Mouse (Mus musculus): ENCODE measurements around the gene Sytl1.

DNA sequence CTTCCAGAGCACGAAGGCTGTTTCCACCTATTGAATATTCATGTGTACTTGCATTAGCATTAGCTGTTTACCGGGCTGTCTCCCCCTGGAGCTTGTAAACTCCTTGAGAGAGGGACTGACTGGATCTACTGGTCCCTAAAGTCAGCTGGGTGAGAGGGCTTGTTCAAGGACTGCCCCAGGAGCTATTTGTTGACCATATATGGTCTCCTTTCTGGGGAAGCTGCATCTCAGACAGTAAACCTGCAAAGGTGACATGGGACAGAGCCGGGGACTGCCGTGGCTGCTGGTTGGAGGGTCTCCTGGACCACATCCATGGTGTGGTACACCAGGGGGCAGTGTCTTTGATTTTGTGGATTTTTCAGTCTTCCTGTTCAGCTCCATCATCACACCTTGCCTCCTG is 19.7 kb upstream of the Sytl1 start:
- no peak for TF ChIP-seq CTCF (IDR thresholded peaks at IDR 0.05; ENCODE audit: low read depth, low read length)
- no peak for TF ChIP-seq POLR2A (IDR thresholded peaks at IDR 0.05; ENCODE audit: borderline replicate concordance, low read depth, low read length)

All from bone marrow macrophage, adult 2 months (primary cell).